Mouse (Mus musculus) erythroblast, embryonic 14.5 days (primary cell): ENCODE results near the gene 2310050C09Rik.

Experiments
- GATA1 ChIP-seq: IDR thresholded peaks from 2 replicates; pipeline ENCODE4 v1.6.1; 2012; ENCODE audit warnings: low read length, inconsistent platforms, mixed read lengths
- TAL1 ChIP-seq: IDR thresholded peaks from 3 replicates; pipeline ENCODE4 v1.6.1; 2012; ENCODE audit warnings: low read length, inconsistent platforms, mixed read lengths

DNA sequence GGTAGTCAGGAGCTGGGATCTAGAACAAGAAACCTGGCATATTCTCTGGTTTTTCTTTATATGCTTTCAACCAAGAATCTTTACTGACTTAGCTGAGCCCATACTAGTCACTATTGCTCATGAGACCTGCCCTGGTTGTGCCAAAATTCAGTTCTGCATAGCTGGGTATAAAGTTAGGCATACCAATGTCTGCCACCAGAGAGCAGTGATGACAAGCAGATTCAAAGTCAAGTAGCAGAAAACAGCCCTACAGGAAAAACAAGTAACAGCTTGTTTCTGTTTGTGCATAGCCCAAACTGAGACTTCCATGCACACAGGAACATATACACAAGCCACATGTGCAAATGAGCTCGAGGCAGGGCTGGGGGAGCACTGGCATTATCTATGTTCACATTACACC lies 44.2 kb downstream of the 2310050C09Rik start:
- no peak for TF ChIP-seq GATA1
- TF ChIP-seq TAL1 = no peak
